Mouse (Mus musculus) lung, postnatal 36 days (tissue): ENCODE measurements at regions not wholly inside any gene's neighbourhood (a gene's known extent, or its start where the extent isn't known, plus 50 kb on each side); places are given as distances from the start of the nearest gene placed in this dataset.
"Not testable (repeated sequence)": the region's sequence is repeated elsewhere in the genome, so short reads cannot be mapped to it uniquely, and the experiment has no call there.

Source experiments
- DNase-seq: peaks from one replicate; pipeline ENCODE4 v3.0.0; 2022; ENCODE audit warnings: mixed read lengths

GRCm38 (mm10) chr5:109842186-109842978, 80.8 kb upstream of the Gm15446 start:
- DNase-seq, result not testable (repeated sequence)

DNA sequence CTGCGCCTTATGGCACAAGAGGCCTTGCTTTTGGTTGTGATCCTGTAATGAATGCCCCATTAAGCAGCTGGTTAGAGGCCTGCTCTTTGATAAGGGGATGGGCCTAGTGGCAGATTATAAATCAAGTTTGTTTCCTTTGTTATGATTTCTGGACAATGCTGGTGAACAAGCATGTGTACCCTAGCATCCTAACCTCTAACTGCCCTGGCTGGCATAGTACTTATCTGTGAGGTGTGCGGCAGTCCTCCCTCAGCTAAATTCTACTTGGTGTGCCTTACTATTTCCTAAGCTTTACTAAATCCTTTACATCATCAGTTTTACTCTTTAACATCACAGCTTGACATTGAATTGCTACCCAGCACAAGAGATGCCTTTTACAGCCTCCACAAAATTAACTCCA, 79.0 kb upstream of the Gm15446 start:
- not testable (repeated sequence) for DNase-seq

- DNase-seq, result peak; percentile 84
Measured at GRCm38 (mm10) chr5:109844753-109845186, 78.4 kb upstream of the Gm15446 start.

- not testable (repeated sequence) for DNase-seq
Measured at GRCm38 (mm10) chr5:109851225-109851624, 72.0 kb upstream of the Gm15446 start.

GRCm38 (mm10) chr5:109860402-109860801, 62.8 kb upstream of the Gm15446 start:
- no peak for DNase-seq

GRCm38 (mm10) chr5:109864517-109864916, 58.7 kb upstream of the Gm15446 start:
- not testable (repeated sequence) for DNase-seq

GRCm38 (mm10) chr5:109865628-109866027, 57.6 kb upstream of the Gm15446 start:
- no peak for DNase-seq

GRCm38 (mm10) chr5:109866337-109867126, 56.7 kb upstream of the Gm15446 start:
- DNase-seq, result peak; percentile 95

- not testable (repeated sequence) for DNase-seq
Measured at GRCm38 (mm10) chr5:109867221-109867620, 56.0 kb upstream of the Gm15446 start.
